Mouse (Mus musculus): ENCODE measurements around the gene Sestd1. TPM values are rescaled to one million over a fixed set of nuclear protein-coding genes. Genes with fewer than 3 reads are reported as not detected.
A peak's percentile ranks its signal among the peaks of the same experiment; 100 is the strongest.

Gene Sestd1
- total and polyA plus RNA-seq, 2 experiments from 2014 or later = 21.0 to 41.3 TPM

GRCm38 (mm10) chr2:77200958-77201614 is 79.3 kb downstream of the Sestd1 start:
- 91% methylated on average over 5 of the region's 5 CpGs for WGBS
- H3K9me3 ChIP-seq (ENCODE audit: low read length) = no peaks in the 10 kb centered on the region
- no peak overlapping the region for H3K4me3 ChIP-seq (ENCODE audit: low read length)
- no peak overlapping the region for H3K9ac ChIP-seq (replicated peaks; ENCODE audit: low read length)
- H3K27ac ChIP-seq = no peak overlapping the region
- H3K27me3 ChIP-seq (ENCODE audit: insufficient read depth, low read length) = no peaks in the 10 kb centered on the region
- DNase-seq (ENCODE audit: low spot score) = no peak
- peaks cover 3% of the 10 kb centered on the region; the same call in 1 of the 2 replicates for H3K36me3 ChIP-seq (ENCODE audit: insufficient read depth, low read length)
- no peak for TF ChIP-seq CTCF (IDR thresholded peaks at IDR 0.05; ENCODE audit: low read depth)
- no peak overlapping the region for H3K4me2 ChIP-seq (ENCODE audit: low read depth, low read length)
- no peaks in the 10 kb centered on the region for H3K4me1 ChIP-seq (ENCODE audit: insufficient read depth, low read length)
- no peak for ATAC-seq

- Histone ChIP-seq H3K27me3 (ENCODE audit: insufficient read depth, low read length) (no peaks in the 10 kb centered on the region), H3K27ac (peak overlapping the region; percentile 36; the same call in 1 of the 2 replicates), H3K9ac (replicated peaks; ENCODE audit: low read length) (no peak overlapping the region), H3K4me3 (ENCODE audit: low read length) (no peak overlapping the region), H3K36me3 (ENCODE audit: insufficient read depth, low read length) (no peaks in the 10 kb centered on the region; the same call in 1 of the 2 replicates), H3K9me3 (ENCODE audit: low read length) (no peaks in the 10 kb centered on the region), H3K4me2 (ENCODE audit: low read depth, low read length) (no peak overlapping the region), H3K4me1 (ENCODE audit: insufficient read depth, low read length) (no peaks in the 10 kb centered on the region)
- no peak for TF ChIP-seq CTCF (IDR thresholded peaks at IDR 0.05; ENCODE audit: low read depth)
- DNase-seq (ENCODE audit: low spot score) (no peak), ATAC-seq (peak; percentile 73; the same call in 1 of the 2 replicates)
- WGBS = 83% methylated on average over 4 of the region's 4 CpGs
These were observed 80.0 kb downstream of the Sestd1 start for GRCm38 (mm10) chr2:77200379-77200778.

GRCm38 (mm10) chr2:77198246-77198645 is 82.1 kb downstream of the Sestd1 start:
- no peaks in the 10 kb centered on the region for H3K4me1 ChIP-seq (ENCODE audit: insufficient read depth, low read length)
- ATAC-seq = no peak
- no peaks in the 10 kb centered on the region for H3K27me3 ChIP-seq (ENCODE audit: insufficient read depth, low read length)
- H3K27ac ChIP-seq = no peak overlapping the region
- H3K4me3 ChIP-seq (ENCODE audit: low read length) = no peak overlapping the region
- no peaks in the 10 kb centered on the region; the same call in 1 of the 2 replicates for H3K36me3 ChIP-seq (ENCODE audit: insufficient read depth, low read length)
- no peak overlapping the region for H3K4me2 ChIP-seq (ENCODE audit: low read depth, low read length)
- DNase-seq (ENCODE audit: low spot score) = no peak
- WGBS = 80% methylated on average over 5 of the region's 5 CpGs
- H3K9ac ChIP-seq (replicated peaks; ENCODE audit: low read length) = no peak overlapping the region
- TF ChIP-seq CTCF (IDR thresholded peaks at IDR 0.05; ENCODE audit: low read depth) = no peak
- H3K9me3 ChIP-seq (ENCODE audit: low read length) = no peaks in the 10 kb centered on the region

- H3K4me3 ChIP-seq (ENCODE audit: low read length) = no peak overlapping the region
- TF ChIP-seq CTCF (IDR thresholded peaks at IDR 0.05; ENCODE audit: low read depth) = no peak
- no peak for ATAC-seq
- no peak overlapping the region for H3K4me2 ChIP-seq (ENCODE audit: low read depth, low read length)
- 95% methylated on average over 4 of the region's 4 CpGs for WGBS
- no peak overlapping the region for H3K9ac ChIP-seq (replicated peaks; ENCODE audit: low read length)
- no peaks in the 10 kb centered on the region for H3K4me1 ChIP-seq (ENCODE audit: insufficient read depth, low read length)
- no peaks in the 10 kb centered on the region for H3K9me3 ChIP-seq (ENCODE audit: low read length)
- no peaks in the 10 kb centered on the region for H3K27me3 ChIP-seq (ENCODE audit: insufficient read depth, low read length)
- H3K36me3 ChIP-seq (ENCODE audit: insufficient read depth, low read length) = no peaks in the 10 kb centered on the region; the same call in 1 of the 2 replicates
- H3K27ac ChIP-seq = no peak overlapping the region
- DNase-seq (ENCODE audit: low spot score) = no peak
These were observed 83.6 kb downstream of the Sestd1 start for GRCm38 (mm10) chr2:77196819-77197218.

- DNase-seq (ENCODE audit: low spot score) (no peak), ATAC-seq (no peak)
- Histone ChIP-seq H3K9me3 (ENCODE audit: low read length) (no peaks in the 10 kb centered on the region), H3K4me2 (ENCODE audit: low read depth, low read length) (no peak overlapping the region), H3K36me3 (ENCODE audit: insufficient read depth, low read length) (no peaks in the 10 kb centered on the region; the same call in 1 of the 2 replicates), H3K9ac (replicated peaks; ENCODE audit: low read length) (no peak overlapping the region), H3K27me3 (ENCODE audit: insufficient read depth, low read length) (no peaks in the 10 kb centered on the region), H3K4me1 (ENCODE audit: insufficient read depth, low read length) (no peaks in the 10 kb centered on the region), H3K27ac (no peak overlapping the region), H3K4me3 (ENCODE audit: low read length) (no peak overlapping the region)
- WGBS = 90% methylated on average over 5 of the region's 5 CpGs
- no peak for TF ChIP-seq CTCF (IDR thresholded peaks at IDR 0.05; ENCODE audit: low read depth)
These were observed 85.3 kb downstream of the Sestd1 start for GRCm38 (mm10) chr2:77195056-77195455.

GRCm38 (mm10) chr2:77191811-77192210 is 88.6 kb downstream of the Sestd1 start:
- peaks cover 11% of the 10 kb centered on the region for H3K36me3 ChIP-seq (ENCODE audit: insufficient read depth, low read length)
- no peak overlapping the region for H3K27ac ChIP-seq
- TF ChIP-seq CTCF (IDR thresholded peaks at IDR 0.05; ENCODE audit: low read depth) = no peak
- H3K4me3 ChIP-seq (ENCODE audit: low read length) = no peak overlapping the region
- no peak overlapping the region for H3K9ac ChIP-seq (replicated peaks; ENCODE audit: low read length)
- no peaks in the 10 kb centered on the region for H3K9me3 ChIP-seq (ENCODE audit: low read length)
- ATAC-seq (no peak), DNase-seq (ENCODE audit: low spot score) (no peak)
- H3K4me1 ChIP-seq (ENCODE audit: insufficient read depth, low read length) = no peaks in the 10 kb centered on the region
- WGBS = 96% methylated on average over 3 of the region's 3 CpGs
- no peak overlapping the region for H3K4me2 ChIP-seq (ENCODE audit: low read depth, low read length)
- H3K27me3 ChIP-seq (ENCODE audit: insufficient read depth, low read length) = no peaks in the 10 kb centered on the region

GRCm38 (mm10) chr2:77190891-77191290 is 89.5 kb downstream of the Sestd1 start:
- DNase-seq (ENCODE audit: low spot score) = no peak
- no peak for ATAC-seq
- Histone ChIP-seq H3K4me1 (ENCODE audit: insufficient read depth, low read length) (no peaks in the 10 kb centered on the region), H3K36me3 (ENCODE audit: insufficient read depth, low read length) (peaks cover 13% of the 10 kb centered on the region), H3K4me3 (ENCODE audit: low read length) (no peak overlapping the region), H3K9ac (replicated peaks; ENCODE audit: low read length) (no peak overlapping the region), H3K27me3 (ENCODE audit: insufficient read depth, low read length) (no peaks in the 10 kb centered on the region), H3K4me2 (ENCODE audit: low read depth, low read length) (no peak overlapping the region), H3K9me3 (ENCODE audit: low read length) (no peaks in the 10 kb centered on the region), H3K27ac (no peak overlapping the region)
- TF ChIP-seq CTCF (IDR thresholded peaks at IDR 0.05; ENCODE audit: low read depth) = no peak
- WGBS = 89% methylated on average over 7 of the region's 7 CpGs

Data from hindbrain, postnatal 0 days (tissue).